Comparison of ENCODE assay signal across 10 mouse cellular contexts in the genomic region with DNA sequence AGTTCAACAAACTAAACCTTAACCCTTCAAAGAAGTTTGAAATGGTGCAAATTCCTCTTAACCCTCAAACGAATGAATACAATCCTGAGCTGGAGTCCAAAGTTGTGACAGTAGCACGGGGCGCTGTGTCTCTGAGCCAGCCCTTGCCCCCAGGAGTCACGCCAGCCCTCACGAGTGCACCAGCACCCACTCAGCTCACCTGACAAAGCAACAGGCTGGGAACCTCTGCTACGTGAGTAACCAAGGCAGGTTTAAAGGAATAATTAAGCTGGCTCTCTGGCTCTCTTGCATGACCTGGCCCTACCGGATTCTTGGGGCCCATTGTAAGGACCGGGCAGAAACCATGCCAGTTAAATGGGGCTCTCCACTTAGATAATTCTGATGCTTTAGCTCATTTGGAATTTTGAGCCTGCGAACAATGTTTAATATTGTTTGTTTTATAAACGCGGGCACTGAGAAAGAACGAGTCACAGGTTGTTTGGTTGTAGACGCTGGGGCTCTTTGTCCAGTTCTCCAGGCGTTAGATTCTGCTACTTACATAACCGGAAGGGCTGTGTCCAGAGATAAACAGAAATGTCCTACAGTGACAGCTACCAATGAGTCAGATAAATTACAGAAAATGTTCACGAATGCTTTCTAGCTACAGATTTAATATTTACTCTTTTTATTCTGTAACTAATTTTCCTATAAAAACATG. TPM values are rescaled to one million over a fixed set of nuclear protein-coding genes. Genes with fewer than 3 reads are reported as not detected.
DNase-seq lines count a peak whose midpoint lies in the region; ATAC-seq and TF ChIP-seq lines count a peak whose summit lies in the region.
"Had no signal": no experiment of that assay in that cellular context is flagged by ENCODE, and none has a peak within 500 bp of the region (broad histone marks: within the 10 kb centered on the region; RNA-seq: fewer than 3 reads in every experiment).

No protein-coding gene starts in this region.

- 72% methylated on average over 16 of the region's 16 CpGs for WGBS in midbrain, embryonic 14.5 days
- WGBS in midbrain, embryonic 11.5 days, result 77% methylated on average over 16 of the region's 16 CpGs
- 42% methylated on average over 16 of the region's 16 CpGs for WGBS in embryonic facial prominence, embryonic 13.5 days
- 72% methylated on average over 16 of the region's 16 CpGs for WGBS in hindbrain, postnatal 0 days

- no peaks in the 10 kb centered on the region for H3K27me3 ChIP-seq in midbrain, embryonic 14.5 days (ENCODE audit: control insufficient read depth, insufficient read depth, low read length)
- no peaks in the 10 kb centered on the region for H3K27me3 ChIP-seq in midbrain, embryonic 11.5 days (ENCODE audit: control insufficient read depth, insufficient read depth, low read length)
- no peaks in the 10 kb centered on the region for H3K27me3 ChIP-seq in embryonic facial prominence, embryonic 13.5 days
- H3K27me3 ChIP-seq in hindbrain, postnatal 0 days (ENCODE audit: insufficient read depth, low read length), result no peaks in the 10 kb centered on the region
- H3K27me3 ChIP-seq: heart, embryonic 15.5 days had no signal

- 0 out of 2 replicates have a peak overlapping the region, but pooled peaks have one; percentile 26 for H3K27ac ChIP-seq in midbrain, embryonic 14.5 days (replicated peaks; ENCODE audit: low read depth, low read length)
- H3K27ac ChIP-seq in midbrain, embryonic 11.5 days (ENCODE audit: low read depth, low read length), result no peak overlapping the region
- peak overlapping the region; percentile 48 for H3K27ac ChIP-seq in embryonic facial prominence, embryonic 13.5 days
- H3K27ac ChIP-seq in hindbrain, postnatal 0 days, result no peak overlapping the region
- H3K27ac ChIP-seq: heart, embryonic 15.5 days had no signal

- H3K9ac ChIP-seq in midbrain, embryonic 14.5 days (replicated peaks; ENCODE audit: low read length), result no peak overlapping the region
- no peak overlapping the region for H3K9ac ChIP-seq in midbrain, embryonic 11.5 days (ENCODE audit: low read length)
- no peak overlapping the region for H3K9ac ChIP-seq in embryonic facial prominence, embryonic 13.5 days
- no peak overlapping the region for H3K9ac ChIP-seq in hindbrain, postnatal 0 days (replicated peaks; ENCODE audit: low read length)
- H3K9ac ChIP-seq: heart, embryonic 15.5 days had no signal

- DNase-seq in midbrain, embryonic 14.5 days, result no peak
- DNase-seq in midbrain, embryonic 11.5 days (ENCODE audit: low spot score, missing footprints), result no peak
- DNase-seq in lung, adult 18-20 months, result peak; percentile 24 to 40
- DNase-seq in ovary, adult 18-20 months (ENCODE audit: low spot score), result no peak
- DNase-seq in hindbrain, postnatal 0 days (ENCODE audit: low spot score), result no peak
- DNase-seq: adrenal gland, postnatal 14 days; cerebellum, adult 11-12 months had no signal

- H3K4me3 ChIP-seq in midbrain, embryonic 14.5 days (replicated peaks; ENCODE audit: low read depth, low read length), result no peak overlapping the region
- no peak overlapping the region for H3K4me3 ChIP-seq in midbrain, embryonic 11.5 days (ENCODE audit: low read depth, low read length)
- no peak overlapping the region for H3K4me3 ChIP-seq in embryonic facial prominence, embryonic 13.5 days
- no peak overlapping the region for H3K4me3 ChIP-seq in hindbrain, postnatal 0 days (ENCODE audit: low read length)
- H3K4me3 ChIP-seq: heart, embryonic 15.5 days had no signal

- peaks cover 8% of the 10 kb centered on the region; the same call in 1 of the 2 replicates for H3K4me1 ChIP-seq in midbrain, embryonic 14.5 days (ENCODE audit: control insufficient read depth, insufficient read depth, low read length)
- no peaks in the 10 kb centered on the region for H3K4me1 ChIP-seq in midbrain, embryonic 11.5 days (ENCODE audit: control insufficient read depth, insufficient read depth, low read length)
- H3K4me1 ChIP-seq in embryonic facial prominence, embryonic 13.5 days, result peaks cover 25% of the 10 kb centered on the region
- no peaks in the 10 kb centered on the region for H3K4me1 ChIP-seq in hindbrain, postnatal 0 days (ENCODE audit: insufficient read depth, low read length)
- H3K4me1 ChIP-seq: heart, embryonic 15.5 days had no signal

- H3K36me3 ChIP-seq in midbrain, embryonic 14.5 days (ENCODE audit: control insufficient read depth, insufficient read depth, low read length), result no peaks in the 10 kb centered on the region
- H3K36me3 ChIP-seq in midbrain, embryonic 11.5 days (ENCODE audit: control insufficient read depth, insufficient read depth, low read length), result no peaks in the 10 kb centered on the region
- no peaks in the 10 kb centered on the region for H3K36me3 ChIP-seq in embryonic facial prominence, embryonic 13.5 days
- H3K36me3 ChIP-seq in hindbrain, postnatal 0 days (ENCODE audit: insufficient read depth, low read length), result no peaks in the 10 kb centered on the region
- H3K36me3 ChIP-seq: heart, embryonic 15.5 days had no signal

- ATAC-seq in midbrain, embryonic 14.5 days (ENCODE audit: low FRiP score, low TSS enrichment), result no peak
- no peak for ATAC-seq in midbrain, embryonic 11.5 days (ENCODE audit: low FRiP score)
- no peak for ATAC-seq in embryonic facial prominence, embryonic 13.5 days (ENCODE audit: insufficient number of reproducible peaks, insufficient read depth, low FRiP score, low TSS enrichment, low read depth)
- no peak for ATAC-seq in hindbrain, postnatal 0 days
- no peak for ATAC-seq in megakaryocyte-erythroid progenitor cell, adult 5-6 weeks (replicated peaks; ENCODE audit: low FRiP score, low TSS enrichment, poor library complexity, severe bottlenecking)

- no peak for TF ChIP-seq CTCF in hindbrain, postnatal 0 days (IDR thresholded peaks at IDR 0.05; ENCODE audit: low read depth)

- no peak overlapping the region for H3K4me2 ChIP-seq in midbrain, embryonic 14.5 days (ENCODE audit: low read length)
- no peak overlapping the region for H3K4me2 ChIP-seq in midbrain, embryonic 11.5 days
- peak overlapping the region; percentile 23; the same call in 1 of the 2 replicates for H3K4me2 ChIP-seq in embryonic facial prominence, embryonic 13.5 days
- H3K4me2 ChIP-seq in hindbrain, postnatal 0 days (ENCODE audit: low read depth, low read length), result no peak overlapping the region
- H3K4me2 ChIP-seq: heart, embryonic 15.5 days had no signal

- no peaks in the 10 kb centered on the region for H3K9me3 ChIP-seq in midbrain, embryonic 14.5 days (ENCODE audit: control insufficient read depth, low read length)
- no peaks in the 10 kb centered on the region for H3K9me3 ChIP-seq in midbrain, embryonic 11.5 days (ENCODE audit: control insufficient read depth, low read length)
- no peaks in the 10 kb centered on the region for H3K9me3 ChIP-seq in embryonic facial prominence, embryonic 13.5 days
- H3K9me3 ChIP-seq in hindbrain, postnatal 0 days (ENCODE audit: low read length), result no peaks in the 10 kb centered on the region
- H3K9me3 ChIP-seq: heart, embryonic 15.5 days had no signal

RNA-seq across cellular contexts. Expression of gene Atrnl1, which starts 10.5 kb away (rescaled TPM):
- 10.4 and 11.6 TPM in 2 replicates for polyA plus RNA-seq in midbrain, embryonic 14.5 days (2014; fragmentation: Nextera tagmentation; extraction: Ambion mirVana)
- polyA plus RNA-seq in midbrain, embryonic 11.5 days (2014; fragmentation: Nextera tagmentation; extraction: Ambion mirVana), result 5.6 and 6.4 TPM in 2 replicates
- polyA plus RNA-seq in embryonic facial prominence, embryonic 13.5 days (2015; fragmentation: Nextera tagmentation; extraction: Ambion mirVana), result 8.2 and 8.9 TPM in 2 replicates
- 46.0 and 51.5 TPM in 2 replicates for total RNA-seq in hindbrain, postnatal 0 days (2014; rRNA removed)
- polyA plus RNA-seq in hindbrain, postnatal 0 days (2015; fragmentation: Nextera tagmentation; extraction: Ambion mirVana), result 3.7 and 4.4 TPM in 2 replicates
- total RNA-seq in megakaryocyte-erythroid progenitor cell, adult 5-6 weeks (2014; fragmentation: Nextera tagmentation), result 1.7 and 3.5 TPM in 2 replicates
- 1.4 and 2.4 TPM in 2 replicates for total RNA-seq in megakaryocyte-erythroid progenitor cell, adult 5-6 weeks (2017)

Comparison
In these comparisons a context has a peak if more than half of its experiments do, and no peak if none do; other contexts are left out.
1. H3K27ac ChIP-seq: peak in midbrain, embryonic 14.5 days (single experiment) and embryonic facial prominence, embryonic 13.5 days (single experiment); none in midbrain, embryonic 11.5 days (single experiment) and hindbrain, postnatal 0 days (single experiment).
2. DNase-seq: peak in lung, adult 18-20 months (2 of 2); none in midbrain, embryonic 14.5 days (single experiment), midbrain, embryonic 11.5 days (single experiment), ovary, adult 18-20 months (single experiment) and hindbrain, postnatal 0 days (single experiment).